Mouse (Mus musculus): ENCODE results near the gene 3110082I17Rik.

The 3110082I17Rik gene

GRCm38 (mm10) chr5:139417480-139417879, 42.8 kb downstream of the 3110082I17Rik start:
- DNase-seq = no peak

GRCm38 (mm10) chr5:139416942-139417341, 43.4 kb downstream of the 3110082I17Rik start:
- no peak for DNase-seq

GRCm38 (mm10) chr5:139415001-139415400, 45.3 kb downstream of the 3110082I17Rik start:
- DNase-seq = no peak

- DNase-seq = no peak
Observed at GRCm38 (mm10) chr5:139413545-139413944, 46.8 kb downstream of the 3110082I17Rik start.

- no peak for DNase-seq
Observed at GRCm38 (mm10) chr5:139411665-139412314, 48.5 kb downstream of the 3110082I17Rik start.

GRCm38 (mm10) chr5:139411117-139411516, 49.2 kb downstream of the 3110082I17Rik start:
- DNase-seq = no peak

GRCm38 (mm10) chr5:139410056-139410455, 50.3 kb downstream of the 3110082I17Rik start:
- DNase-seq = no peak

- DNase-seq = peak; percentile 40 to 48
Observed at GRCm38 (mm10) chr5:139409412-139409811, 50.9 kb downstream of the 3110082I17Rik start.

GRCm38 (mm10) chr5:139408511-139408910, 51.8 kb downstream of the 3110082I17Rik start:
- DNase-seq = no peak

- DNase-seq = no peak
Observed at GRCm38 (mm10) chr5:139407121-139407885, 53.0 kb downstream of the 3110082I17Rik start.

- no peak for DNase-seq
Observed at GRCm38 (mm10) chr5:139405953-139406352, 54.4 kb downstream of the 3110082I17Rik start.

GRCm38 (mm10) chr5:139405478-139405877, 54.8 kb downstream of the 3110082I17Rik start:
- no peak for DNase-seq

GRCm38 (mm10) chr5:139404801-139405401, 55.4 kb downstream of the 3110082I17Rik start, which contains the start of gene C130050O18Rik:
Gene C130050O18Rik (plus strand): TSS chr5:139405280.
- no peak for DNase-seq

GRCm38 (mm10) chr5:139403692-139404260, 56.6 kb downstream of the 3110082I17Rik start:
- no peak for DNase-seq

- DNase-seq = no peak
Observed at GRCm38 (mm10) chr5:139402106-139402505, 58.2 kb downstream of the 3110082I17Rik start.

GRCm38 (mm10) chr5:139399991-139400390, 60.3 kb downstream of the 3110082I17Rik start:
- no peak for DNase-seq

GRCm38 (mm10) chr5:139398786-139399185, 61.5 kb downstream of the 3110082I17Rik start:
- no peak for DNase-seq

- DNase-seq = peak; percentile 94 to 98
Observed at GRCm38 (mm10) chr5:139397959-139398753, 62.2 kb downstream of the 3110082I17Rik start.

- no peak for DNase-seq
Observed at GRCm38 (mm10) chr5:139397359-139397916, 62.9 kb downstream of the 3110082I17Rik start.

GRCm38 (mm10) chr5:139395528-139395927, 64.8 kb downstream of the 3110082I17Rik start:
- no peak for DNase-seq

- DNase-seq = no peak
Observed at GRCm38 (mm10) chr5:139394399-139394798, 65.9 kb downstream of the 3110082I17Rik start.

GRCm38 (mm10) chr5:139393197-139393588, 67.1 kb downstream of the 3110082I17Rik start:
- DNase-seq = no peak
